Mouse (Mus musculus) heart, postnatal 10 days (tissue): ENCODE measurements around the gene Gm28374. TPM values are rescaled to one million over a fixed set of nuclear protein-coding genes. Genes with fewer than 3 reads are reported as not detected.

ENCODE experiments used
- DNase-seq, 2 experiments: peaks; one replicate each; pipeline ENCODE4 v3.0.0; 2021
- intact Hi-C: fragments of 180-260 bp; cut with DNase I; formaldehyde crosslinking; loops from one replicate; pipeline ENCODE4 v1.15.1; 2025
- microRNA-seq, 2 experiments: library from miRNA; unstranded; fragments of <30 nt; microRNA quantifications; one replicate each; pipeline ENCODE4 v1.2.0; 2022
- total RNA-seq, 2 experiments: library from RNA; stranded (reverse); gene quantifications; 2 replicates each; pipeline ENCODE4 v1.2.3; 2021

Gene Gm28374
- total RNA-seq, 2 experiments from 2014 or later, result not detected

DNA sequence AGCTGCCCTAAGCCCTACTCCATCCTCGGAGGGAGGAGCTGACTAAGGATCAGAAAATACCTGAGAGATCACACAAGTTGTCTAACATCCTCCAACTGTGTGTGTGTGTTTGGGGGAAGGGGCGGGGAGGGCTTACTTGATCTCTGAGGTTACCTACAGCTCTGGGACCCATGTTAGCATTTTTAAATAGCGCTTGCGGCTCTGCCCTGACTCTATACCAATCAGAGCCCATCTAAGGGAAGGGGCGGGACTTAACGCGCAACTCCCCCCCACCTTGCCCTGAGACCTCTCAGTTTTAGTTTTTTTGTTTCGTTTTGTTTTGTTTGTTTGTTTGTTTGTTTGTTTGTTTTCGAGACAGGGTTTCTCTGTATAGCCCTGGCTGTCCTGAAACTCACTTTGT lies 52.6 kb downstream of the Gm28374 start:
- intact Hi-C loops, result no loop called here
- no peak for DNase-seq

- DNase-seq, result no peak
- intact Hi-C loops, result no loop called here
Observed at GRCm38 (mm10) chr19:6028991-6029390, 53.1 kb downstream of the Gm28374 start.

Small RNA genes within 50 kb of the gene (microRNA-seq; reads per million reads assigned to microRNA genes)
- 0.70 to 0.95 reads per million in 2 experiments for gene Mir6988

Other genes starting within 250 kb of the Gm28374 start
- 10 to 100 TPM; 19.0 to 20.5 TPM for gene Frmd8, start 207.0 kb downstream of the Gm28374 start, total RNA-seq
- gene Slc25a45, start 204.4 kb downstream of the Gm28374 start, total RNA-seq, result 1 to 10 TPM; 4.6 to 5.9 TPM
- gene Tigd3, start 188.1 kb downstream of the Gm28374 start, total RNA-seq, result 1 to 10 TPM; 1.1 to 1.2 TPM
- 100 to 1,000 TPM; 100 to 101 TPM for gene Dpf2, start 169.2 kb downstream of the Gm28374 start, total RNA-seq
- 10 to 100 TPM; 14.0 to 16.0 TPM for gene Cdc42ep2, start 157.4 kb downstream of the Gm28374 start, total RNA-seq
- gene Pola2, start 118.1 kb downstream of the Gm28374 start, total RNA-seq, result 10 to 100 TPM; 21.1 TPM
- not detected for gene Slc22a20, start 96.1 kb downstream of the Gm28374 start, total RNA-seq
- gene Capn1, start 66.4 kb downstream of the Gm28374 start, total RNA-seq, result 10 to 100 TPM; 32.6 to 37.8 TPM
- gene Syvn1, start 35.7 kb downstream of the Gm28374 start, total RNA-seq, result 10 to 100 TPM; 19.5 TPM
- gene Mrpl49, start 24.5 kb downstream of the Gm28374 start, total RNA-seq, result 10 to 100 TPM; 41.7 to 46.7 TPM
- 100 to 1,000 TPM; 738 to 768 TPM for gene Fau, start 24.4 kb downstream of the Gm28374 start, total RNA-seq
- 10 to 100 TPM; 13.6 to 13.9 TPM for gene Znhit2, start 21.1 kb downstream of the Gm28374 start, total RNA-seq
- 1 to 10 TPM; 2.7 to 2.9 TPM for gene Tm7sf2, start 13.9 kb downstream of the Gm28374 start, total RNA-seq
- gene Vps51, start 5.0 kb downstream of the Gm28374 start, total RNA-seq, result 10 to 100 TPM; 36.4 TPM
- not detected for gene Tmem262, start 2.2 kb downstream of the Gm28374 start, total RNA-seq
- gene Zfpl1, start 2.7 kb upstream of the Gm28374 start, total RNA-seq, result 10 to 100 TPM; 24.4 to 26.3 TPM
- 1 to 10 TPM; 3.8 to 5.0 TPM for gene Cdca5, start 2.7 kb upstream of the Gm28374 start, total RNA-seq
- gene AC131692.1, start 12.2 kb upstream of the Gm28374 start, total RNA-seq, result under 1 TPM in 1 of 2 experiments, not detected in 1; 0.43 TPM
- under 1 TPM; 0.10 to 0.17 TPM for gene Naaladl1, start 23.5 kb upstream of the Gm28374 start, total RNA-seq
- gene Sac3d1, start 36.4 kb upstream of the Gm28374 start, total RNA-seq, result 10 to 100 TPM; 10.2 to 13.9 TPM
- gene Snx15, start 46.0 kb upstream of the Gm28374 start, total RNA-seq, result 10 to 100 TPM; 12.5 to 12.6 TPM
- under 1 TPM; 0.31 to 0.32 TPM for gene Batf2, start 58.7 kb upstream of the Gm28374 start, total RNA-seq
- gene Arl2, start 59.3 kb upstream of the Gm28374 start, total RNA-seq, result 10 to 100 TPM; 60.5 to 63.5 TPM
- gene Majin, start 102.1 kb upstream of the Gm28374 start, total RNA-seq, result not detected
- gene Gpha2, start 144.1 kb upstream of the Gm28374 start, total RNA-seq, result not detected
- 10 to 100 TPM; 30.7 to 31.7 TPM for gene Ppp2r5b, start 153.6 kb upstream of the Gm28374 start, total RNA-seq
- gene Atg2a, start 159.4 kb upstream of the Gm28374 start, total RNA-seq, result 10 to 100 TPM; 17.7 to 19.0 TPM
- gene Ehd1, start 194.5 kb upstream of the Gm28374 start, total RNA-seq, result 100 to 1,000 TPM; 129 to 181 TPM
- 1 to 10 TPM; 9.6 to 9.9 TPM for gene Cdc42bpg, start 224.2 kb upstream of the Gm28374 start, total RNA-seq